Mouse (Mus musculus) Muller cell, postnatal 12 days (primary cell): ENCODE measurements at regions not wholly inside any gene's neighbourhood (a gene's known extent, or its start where the extent isn't known, plus 50 kb on each side); places are given as distances from the start of the nearest gene placed in this dataset.

Experiments used
- DNase-seq: peaks from one replicate; pipeline ENCODE4 v3.0.0-alpha.2; 2015; ENCODE audit errors: inconsistent ontology term

DNA sequence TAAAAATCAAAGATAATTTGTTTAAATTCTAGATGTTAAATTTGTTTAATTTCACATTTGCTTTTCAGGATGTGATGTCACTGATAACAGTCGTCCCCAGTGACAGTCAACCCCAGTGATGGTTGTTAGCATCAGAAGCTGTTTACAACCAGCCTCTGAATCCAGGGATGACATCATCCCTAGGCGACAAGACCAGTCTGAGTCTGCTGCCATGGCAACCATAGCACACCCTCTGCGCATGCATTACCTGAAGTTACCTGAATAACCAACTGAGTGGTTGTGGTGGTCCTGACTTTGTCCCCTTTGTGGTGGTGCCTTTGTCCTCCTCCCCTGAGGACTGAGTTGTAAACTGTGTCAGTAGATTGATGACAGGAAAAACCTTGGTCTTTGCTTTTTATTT lies 92.0 kb upstream of the Zfp644 start:
- DNase-seq, result no peak

DNA sequence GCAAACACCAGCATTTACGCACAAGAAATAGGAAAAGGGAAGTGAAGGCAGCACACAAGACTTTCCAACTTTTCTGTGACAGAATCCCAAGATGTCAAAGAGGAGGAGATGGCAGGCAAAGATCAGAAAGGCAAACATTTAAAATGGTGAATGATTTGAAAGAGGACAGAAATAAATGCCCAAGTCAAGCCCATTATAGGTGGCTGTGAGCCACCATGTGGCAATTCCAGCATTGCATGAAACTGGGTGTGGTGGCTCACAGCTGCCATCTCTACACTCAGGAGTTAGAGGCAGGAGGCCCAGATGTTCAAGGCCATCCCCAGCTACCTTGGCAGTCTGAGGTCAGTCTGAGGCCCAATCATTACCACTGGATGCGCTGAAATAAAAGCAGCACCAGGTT lies 88.0 kb upstream of the Zfp644 start:
- DNase-seq, result no peak

DNA sequence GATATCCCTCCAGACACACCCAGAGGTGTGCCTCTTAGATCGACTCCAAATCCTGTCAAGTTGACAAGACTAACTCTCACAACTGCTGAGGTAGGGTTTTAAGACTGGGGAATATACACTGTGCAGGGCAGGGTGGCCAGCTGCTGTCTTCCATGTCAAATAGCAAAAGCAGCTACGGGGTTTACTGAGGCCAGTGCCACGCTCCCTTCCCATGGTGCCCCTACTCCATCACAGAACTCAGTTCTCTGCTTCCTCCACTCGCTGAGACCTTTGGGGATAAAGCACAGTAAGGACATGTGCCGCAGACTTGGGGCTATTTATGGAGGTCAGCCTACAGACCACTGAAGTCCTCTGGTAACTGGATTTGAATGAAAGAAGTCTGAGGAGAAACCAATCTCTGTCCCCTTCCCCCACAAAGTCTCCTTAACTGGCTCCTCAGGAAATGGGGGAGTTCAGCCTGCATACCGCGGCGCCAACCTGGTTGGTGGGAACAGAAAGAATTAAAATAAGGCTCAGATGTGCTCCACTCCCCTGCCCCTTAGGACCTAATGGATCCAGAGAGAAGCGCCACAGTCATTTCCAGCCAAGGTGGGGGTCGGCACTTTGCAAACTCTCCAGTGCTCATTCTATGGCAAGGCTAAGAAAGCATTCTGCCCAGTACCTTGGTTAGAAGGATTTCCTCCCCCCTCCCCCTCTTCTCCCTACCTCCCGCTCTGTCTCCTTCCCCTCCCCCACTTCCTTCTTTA lies 87.0 kb upstream of the Zfp644 start:
- no peak for DNase-seq

DNA sequence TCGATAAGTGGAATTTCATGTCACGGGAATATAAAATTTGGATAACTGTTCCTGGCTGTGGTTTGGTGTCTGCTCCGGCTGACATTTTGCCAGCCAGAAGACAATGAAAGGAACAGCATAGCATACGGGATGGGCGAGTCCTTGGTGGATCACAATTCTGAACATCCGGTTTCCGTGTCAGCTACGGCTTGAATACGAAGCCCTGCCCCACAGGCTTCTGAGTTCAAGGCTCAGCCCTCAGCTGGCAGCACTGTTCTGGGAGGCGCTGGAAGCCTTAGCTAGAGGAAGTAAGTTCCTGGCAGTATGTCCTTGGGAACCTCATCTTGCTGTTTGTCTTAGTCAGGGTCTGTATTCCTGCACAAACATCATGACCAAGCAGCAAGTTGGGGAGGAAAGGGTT lies 83.7 kb upstream of the Zfp644 start:
- no peak for DNase-seq

- no peak for DNase-seq
Measured at GRCm38 (mm10) chr5:106778176-106778781, 81.2 kb upstream of the Zfp644 start.

GRCm38 (mm10) chr5:106775010-106775693 lies 78.1 kb upstream of the Zfp644 start:
- DNase-seq, result no peak

GRCm38 (mm10) chr5:106773201-106773934 lies 76.3 kb upstream of the Zfp644 start:
- DNase-seq, result no peak

GRCm38 (mm10) chr5:106771029-106771428 lies 73.9 kb upstream of the Zfp644 start:
- DNase-seq, result no peak

GRCm38 (mm10) chr5:106765335-106765734 lies 68.2 kb upstream of the Zfp644 start:
- no peak for DNase-seq

DNA sequence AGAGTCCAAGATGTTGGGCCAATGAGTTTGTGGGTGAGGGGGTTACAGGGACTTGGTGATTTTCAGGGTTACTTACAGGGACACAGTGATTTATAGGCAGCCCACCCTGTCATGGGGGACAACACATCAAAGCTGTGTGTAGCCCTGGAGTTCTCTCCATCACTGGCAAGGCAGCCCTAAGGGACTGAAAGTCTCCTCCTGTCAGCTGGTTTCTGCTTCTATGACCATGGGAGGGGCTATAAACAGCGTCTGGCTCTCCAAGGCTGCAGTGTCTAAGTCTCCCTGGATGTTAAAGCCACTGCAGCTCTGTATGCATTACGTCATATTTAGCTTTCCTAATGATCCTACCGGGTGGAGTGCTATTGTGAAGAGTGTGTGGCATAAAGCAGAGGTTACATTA lies 66.2 kb upstream of the Zfp644 start:
- no peak for DNase-seq

DNA sequence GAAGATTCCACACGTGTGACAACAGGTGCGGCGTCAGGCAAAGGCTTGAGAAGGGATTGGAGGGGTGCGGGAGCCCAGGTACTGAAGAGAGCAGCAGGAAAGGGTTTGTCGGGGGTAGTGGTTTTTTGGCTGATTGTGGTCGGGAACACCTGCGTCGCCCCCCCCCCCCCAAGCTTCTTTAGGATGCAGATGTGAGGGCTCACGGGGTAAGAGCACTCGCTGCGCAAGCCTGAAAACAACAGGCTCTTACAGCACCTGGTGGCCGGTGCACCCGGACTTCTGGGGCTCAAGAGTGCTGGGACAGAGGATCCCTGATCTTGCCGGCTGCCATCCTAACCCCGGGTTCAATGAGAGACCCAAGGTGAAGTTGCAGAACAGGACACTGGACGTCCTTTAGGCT lies 60.9 kb upstream of the Zfp644 start:
- DNase-seq, result no peak

DNA sequence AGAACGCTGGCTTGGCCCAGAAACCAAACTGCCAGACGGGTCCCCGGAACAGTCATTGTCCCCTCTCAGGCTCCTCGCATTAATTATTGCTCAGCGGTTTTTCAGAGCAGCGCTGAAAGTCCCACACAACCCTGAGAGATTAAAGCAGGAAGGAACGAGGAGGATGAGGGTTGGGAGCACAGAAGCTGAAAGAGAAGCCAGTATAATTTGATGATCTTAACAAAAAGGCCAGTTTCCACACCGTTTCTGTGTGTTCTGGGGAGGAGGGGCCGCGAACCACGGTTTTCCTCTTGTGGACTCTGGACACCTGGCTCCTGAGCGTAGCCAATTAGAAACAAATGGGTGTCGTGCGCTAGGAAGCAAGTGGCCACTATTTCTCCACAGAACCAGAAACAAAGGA lies 60.3 kb upstream of the Zfp644 start:
- DNase-seq, result peak; percentile 9

- peak; percentile 27 for DNase-seq
Measured at GRCm38 (mm10) chr5:106756937-106757371, 59.9 kb upstream of the Zfp644 start.

DNA sequence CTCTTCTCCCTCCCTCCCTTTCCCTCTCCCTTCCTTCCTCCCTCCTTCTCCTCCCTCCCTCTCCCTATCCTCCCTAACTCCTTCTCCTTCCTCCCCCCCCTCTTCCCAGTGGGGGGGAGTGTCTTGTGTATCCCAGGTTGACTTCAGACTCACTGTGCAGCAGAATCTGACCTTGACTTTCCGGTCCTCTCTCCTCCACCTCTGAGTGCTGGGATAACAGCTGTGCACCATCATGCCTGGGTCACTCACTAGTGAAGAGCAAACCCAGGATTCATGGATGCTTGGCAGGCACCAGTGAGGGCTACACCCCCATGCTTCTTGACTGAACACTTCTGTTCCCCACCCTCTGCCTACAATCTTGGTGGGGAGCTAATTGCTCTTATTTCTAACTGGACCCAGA lies 56.2 kb upstream of the Zfp644 start:
- DNase-seq, result no peak

GRCm38 (mm10) chr5:106750168-106750567 lies 53.1 kb upstream of the Zfp644 start:
- DNase-seq, result no peak

DNA sequence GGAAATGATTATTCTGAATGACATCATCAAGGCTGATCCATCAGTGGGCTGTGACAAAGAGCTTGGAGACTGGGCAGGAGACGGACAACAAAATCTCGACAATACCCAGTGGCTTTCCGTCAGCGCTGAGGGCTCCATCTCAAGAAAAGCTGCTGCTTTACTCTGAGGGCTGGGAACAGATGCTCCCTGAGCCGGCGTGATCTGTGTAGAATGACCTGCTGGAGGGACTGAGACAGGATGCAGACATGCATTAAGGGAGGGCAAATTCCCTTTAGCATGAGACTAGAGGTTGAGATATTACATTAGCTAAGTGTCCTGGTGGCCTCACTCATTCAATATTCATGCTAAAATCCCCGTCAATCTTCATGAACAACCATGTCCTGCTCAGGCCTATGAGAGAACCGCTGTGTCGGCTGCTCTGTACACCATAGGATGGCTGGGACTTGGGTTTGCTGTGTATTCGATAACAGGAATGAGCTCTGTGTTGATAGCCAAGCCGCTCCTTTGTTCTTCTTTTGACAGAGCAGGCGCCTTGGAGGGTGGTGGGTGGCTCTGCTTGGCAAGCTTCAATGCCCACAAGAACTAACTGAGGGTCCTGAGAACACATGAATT lies 51.5 kb upstream of the Zfp644 start:
- no peak for DNase-seq
